Mouse (Mus musculus): ENCODE data around the gene Vmn2r97.
"Not testable (repeated sequence)": the region's sequence is repeated elsewhere in the genome, so short reads cannot be mapped to it uniquely, and the experiment has no call there.

- not testable (repeated sequence) for TF ChIP-seq GATA1 (IDR thresholded peaks at IDR 0.05; ENCODE audit: borderline replicate concordance, low read length); FLI1 (IDR thresholded peaks at IDR 0.05; ENCODE audit: low read length)
These were observed at the start of gene Vmn2r97 for GRCm38 (mm10) chr17:18914000-18914399.

Measured in megakaryocyte, embryonic 14.5 days (primary cell).